Mouse (Mus musculus) spleen, adult 12 weeks (tissue): ENCODE measurements around the gene Nacad.
"Not testable (repeated sequence)": the region's sequence is repeated elsewhere in the genome, so short reads cannot be mapped to it uniquely, and the experiment has no call there.

Source experiments
- DNase-seq: peaks from one replicate; pipeline ENCODE4 v3.0.0; 2022; ENCODE audit warnings: low spot score

Nacad gene

DNA sequence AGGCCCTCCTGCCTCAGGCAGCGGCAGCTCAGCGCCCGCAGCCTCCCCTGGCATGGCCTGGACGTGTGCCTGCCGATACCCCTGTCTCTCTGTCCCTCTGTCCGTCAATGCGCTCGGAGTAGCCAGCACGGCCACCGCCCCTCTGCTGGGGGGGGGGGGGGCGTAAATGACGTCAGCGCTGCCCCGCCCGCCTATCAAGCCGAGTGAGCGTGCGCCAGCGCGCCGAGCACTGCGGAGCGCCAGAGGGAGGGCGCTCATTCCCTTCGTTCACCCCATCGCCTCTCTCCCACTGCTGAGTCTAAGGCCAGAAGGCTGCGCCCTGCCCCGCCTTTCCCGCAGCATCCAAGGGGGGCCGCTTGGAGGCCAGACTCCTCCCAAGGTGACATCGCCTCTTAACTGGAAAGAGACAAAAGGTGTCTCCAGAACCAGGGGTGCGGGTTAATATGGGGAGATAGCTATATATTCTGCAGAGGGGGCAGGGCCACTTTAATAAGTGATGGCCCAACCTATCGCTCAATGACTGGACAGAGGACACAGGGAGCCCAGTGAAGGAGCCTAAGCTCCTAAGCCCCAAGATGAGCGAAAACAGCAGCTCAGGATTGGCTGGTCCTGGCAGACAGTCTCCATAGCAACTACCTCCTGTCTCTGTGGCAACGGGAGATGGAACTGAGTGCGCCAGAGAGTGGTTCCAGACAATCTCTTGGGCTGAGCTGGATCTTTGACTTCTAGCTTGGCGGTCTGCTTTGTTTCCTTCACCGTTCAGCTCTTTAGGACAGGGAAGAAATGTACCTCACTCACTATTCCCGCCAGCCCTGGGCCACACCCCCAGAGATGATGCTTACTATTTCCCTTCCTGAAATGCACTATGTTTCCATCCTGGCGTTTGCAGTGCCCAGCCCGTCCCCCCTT lies at the start of gene Nacad:
Gene Nacad (minus strand): TSS at position 563 of the 909 bp plus-strand sequence.
- DNase-seq, result no peak

DNA sequence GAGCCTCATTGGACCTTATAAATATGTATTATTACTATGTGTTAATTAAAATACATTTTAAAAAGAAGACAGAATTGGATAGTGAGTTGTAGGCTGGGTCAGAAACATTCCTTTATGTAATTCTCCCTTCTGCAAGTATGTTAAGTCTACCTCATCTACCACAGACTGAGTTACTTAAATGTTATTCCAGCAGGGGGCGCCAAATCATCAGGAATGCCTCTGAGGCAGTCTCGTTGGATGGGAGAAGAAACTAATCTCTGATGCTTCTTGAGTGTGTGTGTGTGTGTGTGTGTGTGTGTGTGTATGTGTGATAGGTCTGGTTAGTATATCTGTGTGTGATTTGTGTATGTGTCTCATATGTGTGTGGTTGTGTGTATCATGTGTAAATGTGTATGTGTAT lies 49.0 kb upstream of the Nacad start:
- DNase-seq, result peak; percentile 45

DNA sequence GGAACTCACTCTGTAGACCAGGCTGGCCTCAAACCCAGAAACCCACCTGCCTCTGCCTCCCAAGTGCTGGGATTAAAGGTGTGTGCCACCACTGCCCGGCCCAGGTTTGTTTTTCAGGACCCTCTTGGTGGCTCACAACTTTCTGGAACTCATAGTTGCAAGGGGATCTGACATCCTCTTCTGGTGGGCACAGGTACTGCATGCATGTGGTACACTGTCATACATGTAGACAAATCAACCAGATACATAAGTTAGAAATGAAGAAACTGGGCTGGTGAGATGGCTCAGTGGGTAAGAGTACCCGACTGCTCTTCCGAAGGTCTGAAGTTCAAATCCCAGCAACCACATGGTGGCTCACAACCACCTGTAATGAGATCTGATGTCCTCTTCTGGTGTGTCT lies 47.1 kb upstream of the Nacad start:
- DNase-seq, result not testable (repeated sequence)

DNA sequence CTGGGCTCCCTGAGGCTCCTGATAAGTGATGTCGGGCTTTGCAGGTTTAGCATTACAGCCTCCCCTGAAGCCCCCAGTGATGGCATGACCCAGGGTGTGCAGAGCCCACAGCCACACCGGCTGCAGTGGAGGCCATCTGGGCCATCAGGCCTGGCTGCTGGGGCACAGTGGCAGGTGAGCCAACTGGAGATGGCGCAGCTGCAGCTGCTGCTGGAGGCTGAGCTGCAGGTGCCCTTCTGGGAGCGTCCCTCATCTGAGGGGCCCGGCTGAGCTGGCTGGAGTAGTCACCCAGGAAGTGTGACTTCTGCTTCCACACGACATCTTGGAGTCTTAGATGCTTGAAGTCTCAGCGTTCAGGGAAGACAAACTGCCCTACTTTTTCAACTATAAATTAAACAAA lies 44.7 kb upstream of the Nacad start:
- no peak for DNase-seq

DNA sequence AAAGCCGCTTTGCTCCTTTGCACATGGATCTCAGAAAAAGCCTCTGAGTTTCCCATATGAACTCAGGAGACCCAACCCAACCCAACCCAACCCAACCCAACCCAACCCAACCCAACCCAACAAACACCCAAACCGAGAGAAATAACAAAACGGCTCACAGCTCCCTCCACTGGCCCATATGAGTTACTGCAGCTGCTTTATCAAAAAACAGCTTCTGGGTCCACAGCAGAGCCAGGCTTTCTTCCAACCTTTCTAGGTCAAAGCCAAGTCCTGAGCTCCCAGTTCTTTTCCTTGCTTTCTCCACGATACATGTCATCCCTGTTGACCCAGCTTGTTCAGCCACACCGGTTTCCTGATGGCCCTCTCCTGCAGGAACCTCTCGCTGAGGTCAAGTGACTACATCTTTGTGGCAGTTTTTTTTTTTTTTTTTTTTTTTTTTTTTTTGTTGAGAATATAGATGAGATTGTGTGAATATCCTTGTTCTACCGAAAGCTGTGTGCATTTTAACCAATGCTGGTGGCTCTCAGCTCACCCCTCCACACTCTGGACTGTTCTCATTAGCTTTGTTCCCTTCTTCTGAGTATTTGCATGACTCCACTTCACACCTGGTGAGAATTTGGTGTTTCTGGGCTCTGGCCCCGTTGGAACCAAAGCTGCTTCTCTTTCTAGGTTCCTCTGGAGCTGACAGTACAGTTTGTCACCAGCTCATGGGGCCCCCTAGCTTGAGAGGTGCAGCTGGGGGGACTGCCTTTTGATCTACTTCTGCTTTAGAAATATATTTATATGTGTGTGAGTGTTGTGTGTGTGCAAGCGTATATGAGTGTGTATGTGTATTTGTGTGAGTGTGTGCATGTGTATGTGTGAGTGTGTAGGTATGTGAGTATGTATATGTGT lies 42.2 kb upstream of the Nacad start:
- no peak for DNase-seq

DNA sequence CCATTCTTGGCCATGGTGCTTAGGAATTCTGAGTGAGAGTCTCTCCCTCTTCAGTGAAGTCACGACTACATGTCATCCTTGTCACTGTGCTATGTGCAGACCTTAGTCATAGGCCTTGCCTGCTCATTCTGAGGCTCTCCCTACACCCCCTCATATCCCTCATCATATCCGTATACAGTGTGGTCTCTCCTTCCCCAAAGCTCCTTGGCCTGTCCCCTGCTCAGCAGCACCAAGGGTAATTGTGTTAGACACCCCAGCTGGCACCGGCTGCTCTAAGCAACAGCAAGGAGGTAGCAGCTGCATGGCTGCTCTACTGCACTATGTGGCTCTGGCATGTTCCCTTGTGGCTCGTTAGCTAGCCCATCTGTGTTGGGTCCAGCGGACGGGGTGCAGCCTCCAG lies 38.7 kb upstream of the Nacad start:
- no peak for DNase-seq

DNA sequence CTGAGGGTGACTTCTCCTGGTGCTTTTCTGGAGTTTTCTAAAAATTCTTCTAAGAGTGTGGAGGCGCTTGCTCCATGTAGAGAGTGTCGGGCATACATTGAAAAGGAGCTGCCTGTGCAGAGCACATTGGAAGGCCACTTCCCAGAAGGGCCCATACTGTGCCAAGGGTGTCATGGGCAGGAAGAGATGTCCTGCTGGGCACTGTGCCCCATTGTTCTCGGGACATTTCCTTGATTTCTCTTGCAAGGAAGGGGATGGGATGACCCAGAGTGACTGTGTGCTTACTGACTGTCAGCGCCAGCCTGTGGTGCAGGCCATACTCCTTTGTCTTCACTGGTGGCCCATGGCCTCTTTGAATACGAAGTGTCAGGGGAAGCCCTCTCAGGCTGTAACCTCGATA lies 33.2 kb upstream of the Nacad start:
- no peak for DNase-seq

DNA sequence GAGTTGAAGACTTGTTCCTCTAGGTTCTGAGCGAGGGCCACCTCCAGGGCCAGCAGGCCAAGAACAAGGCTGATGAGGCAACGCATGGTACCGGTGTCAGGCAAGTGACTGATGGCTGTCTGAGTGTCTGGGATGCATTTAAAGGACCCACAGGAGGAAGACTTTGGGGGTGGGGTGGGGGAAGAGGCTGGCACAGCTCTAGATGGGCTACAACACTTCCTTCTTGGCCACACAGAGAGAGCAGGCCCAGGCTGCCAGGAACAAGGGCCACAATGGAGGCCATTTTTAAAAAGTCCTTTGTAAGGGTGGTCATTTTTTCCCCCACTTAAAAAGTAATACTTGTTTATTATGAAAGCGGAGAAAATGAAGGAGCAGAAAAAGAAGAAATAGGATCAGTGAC lies 32.7 kb upstream of the Nacad start, which contains the start of gene Wap:
Gene Wap (minus strand): TSS at position 101 of the 400 bp plus-strand sequence.
- no peak for DNase-seq

DNA sequence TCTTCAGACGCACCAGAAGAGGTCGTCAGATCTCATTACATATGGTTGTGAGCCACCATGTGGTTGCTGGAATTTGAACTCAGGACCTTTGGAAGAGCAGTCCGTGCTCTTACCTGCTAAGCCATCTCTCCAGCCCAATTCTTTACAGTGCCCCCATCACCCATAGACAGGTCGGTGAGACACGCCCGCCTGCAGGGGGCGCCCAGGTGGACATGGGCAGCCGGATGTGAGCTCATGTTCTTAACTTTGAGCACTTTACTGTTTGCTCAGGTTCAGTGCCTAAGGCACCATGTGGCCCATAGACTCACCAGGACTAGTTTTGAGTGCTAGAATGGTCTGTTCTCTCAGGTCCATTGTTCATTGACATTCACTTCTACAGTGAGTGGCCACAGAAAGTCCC lies 30.3 kb upstream of the Nacad start:
- DNase-seq, result no peak

DNA sequence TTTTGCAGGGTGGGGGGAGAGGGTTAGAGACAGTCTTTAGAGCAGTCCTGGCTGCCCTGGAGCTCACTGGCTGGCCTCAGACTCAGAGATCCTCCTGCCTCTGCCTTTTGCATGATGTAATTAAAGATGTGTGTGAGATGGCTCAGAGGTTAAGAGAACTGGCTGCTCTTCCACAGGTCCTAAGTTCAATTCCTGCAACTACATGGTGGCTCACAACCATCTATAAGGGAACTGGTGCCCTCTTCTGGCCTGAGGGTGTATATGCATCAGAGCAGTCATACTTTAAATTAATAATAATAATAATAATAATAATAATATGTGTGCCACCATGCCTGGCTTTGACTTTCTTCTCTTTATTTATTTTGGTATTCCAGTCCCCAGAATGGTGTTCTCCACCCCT lies 23.8 kb upstream of the Nacad start:
- DNase-seq, result peak; percentile 25

DNA sequence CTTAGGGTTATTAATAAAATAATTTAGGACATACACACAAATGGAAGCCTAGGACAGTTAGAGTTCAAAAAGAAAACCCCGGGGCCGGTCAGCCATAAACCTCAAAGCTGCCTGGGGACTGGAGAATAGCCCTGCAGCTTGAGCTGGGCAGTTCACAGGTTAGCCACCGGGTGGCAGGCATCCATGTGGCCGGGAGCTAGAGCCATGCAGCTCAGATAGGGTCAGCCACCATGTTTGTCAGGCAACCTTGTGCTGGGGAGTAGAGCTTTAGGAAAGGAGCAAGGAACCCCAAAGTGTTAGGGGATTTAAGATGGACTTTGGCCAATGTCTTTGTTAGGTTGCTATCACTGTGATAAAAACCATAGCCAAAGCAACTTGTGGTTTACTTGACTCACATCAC lies 22.7 kb upstream of the Nacad start:
- DNase-seq, result peak; percentile 40

DNA sequence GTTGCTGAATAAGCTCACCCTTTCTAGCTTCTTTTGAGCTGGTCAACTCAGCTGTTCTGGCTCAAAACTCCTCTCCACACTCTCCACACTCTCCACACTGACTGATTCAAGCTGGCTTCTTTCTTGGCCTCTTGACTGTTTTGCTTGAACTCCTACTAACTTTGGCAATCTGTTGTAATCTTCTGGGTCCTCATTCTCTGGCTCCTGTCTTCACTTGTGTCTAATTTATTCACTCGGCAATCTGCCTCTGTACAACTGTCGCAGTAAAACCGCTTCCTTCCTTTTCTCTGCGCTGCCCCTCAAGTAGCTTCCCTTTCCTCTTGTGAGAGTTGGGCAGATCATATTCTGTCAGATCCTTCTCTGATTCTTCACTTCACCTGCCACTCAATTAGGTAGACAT lies 21.9 kb upstream of the Nacad start:
- DNase-seq, result no peak

DNA sequence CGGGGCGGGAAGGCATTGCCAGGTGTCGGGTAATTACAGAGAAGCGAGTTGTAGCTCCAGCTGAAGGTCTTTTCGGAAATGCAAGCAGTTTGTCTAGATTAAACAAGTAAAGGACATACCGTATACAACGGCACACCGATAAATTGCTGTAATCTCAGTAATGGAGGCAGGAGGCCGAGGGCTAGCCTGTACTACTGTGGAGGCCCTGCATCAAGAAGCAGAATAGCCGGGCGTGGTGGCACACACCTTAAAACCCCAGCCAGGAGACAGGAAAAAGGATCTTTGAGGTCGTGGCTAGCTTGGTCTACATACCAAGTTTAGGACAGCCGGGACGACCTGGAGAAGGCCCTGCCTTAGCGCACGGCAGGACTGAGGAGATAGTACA lies 20.5 kb upstream of the Nacad start:
- DNase-seq, result no peak

DNA sequence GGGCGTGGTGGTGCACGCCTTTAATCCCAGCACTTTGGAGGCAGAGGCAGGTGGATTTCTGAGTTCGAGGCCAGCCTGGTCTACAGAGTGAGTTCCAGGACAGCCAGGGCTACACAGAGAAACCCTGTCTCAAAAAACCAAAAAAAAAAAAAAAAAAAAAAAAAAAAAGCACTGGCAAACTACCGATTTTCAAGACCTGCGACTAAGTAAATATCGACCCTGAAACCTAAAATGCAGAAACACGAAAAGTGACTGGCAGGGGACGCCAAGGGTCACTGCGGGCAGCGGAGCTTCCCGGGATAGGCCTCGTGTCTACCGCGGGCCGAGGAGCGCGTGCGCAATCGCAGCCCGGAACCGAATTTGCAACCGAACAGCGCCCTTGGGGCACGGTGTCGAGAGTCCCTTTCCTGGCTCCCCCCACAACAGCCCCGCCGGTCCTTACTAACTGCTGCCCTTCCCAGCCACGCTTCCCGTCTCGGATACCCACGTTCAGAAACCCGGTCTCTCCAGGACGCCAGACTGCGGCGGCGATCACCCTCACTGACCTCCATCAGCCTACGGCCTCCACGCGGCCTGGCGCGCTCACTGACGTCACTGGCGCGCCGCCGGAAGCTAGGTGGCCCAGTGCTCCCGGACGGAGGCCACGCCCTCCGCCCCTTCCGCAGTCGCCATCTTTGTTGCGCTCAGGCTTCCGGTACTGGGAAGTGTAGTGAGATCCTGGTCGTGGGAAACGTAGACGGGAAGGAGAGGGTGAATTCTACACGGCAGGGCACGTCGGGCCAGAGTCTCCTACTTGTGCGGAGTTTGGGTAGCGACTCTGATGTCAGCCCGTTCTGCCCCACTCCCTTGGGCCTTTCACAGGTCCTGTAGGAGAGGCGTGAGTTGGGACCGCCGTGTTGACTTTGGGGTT lies 19.9 kb upstream of the Nacad start, which contains the start of gene Tbrg4:
Gene Tbrg4 (minus strand): TSS at position 590 of the 910 bp plus-strand sequence.
- peak; percentile 88 for DNase-seq

DNA sequence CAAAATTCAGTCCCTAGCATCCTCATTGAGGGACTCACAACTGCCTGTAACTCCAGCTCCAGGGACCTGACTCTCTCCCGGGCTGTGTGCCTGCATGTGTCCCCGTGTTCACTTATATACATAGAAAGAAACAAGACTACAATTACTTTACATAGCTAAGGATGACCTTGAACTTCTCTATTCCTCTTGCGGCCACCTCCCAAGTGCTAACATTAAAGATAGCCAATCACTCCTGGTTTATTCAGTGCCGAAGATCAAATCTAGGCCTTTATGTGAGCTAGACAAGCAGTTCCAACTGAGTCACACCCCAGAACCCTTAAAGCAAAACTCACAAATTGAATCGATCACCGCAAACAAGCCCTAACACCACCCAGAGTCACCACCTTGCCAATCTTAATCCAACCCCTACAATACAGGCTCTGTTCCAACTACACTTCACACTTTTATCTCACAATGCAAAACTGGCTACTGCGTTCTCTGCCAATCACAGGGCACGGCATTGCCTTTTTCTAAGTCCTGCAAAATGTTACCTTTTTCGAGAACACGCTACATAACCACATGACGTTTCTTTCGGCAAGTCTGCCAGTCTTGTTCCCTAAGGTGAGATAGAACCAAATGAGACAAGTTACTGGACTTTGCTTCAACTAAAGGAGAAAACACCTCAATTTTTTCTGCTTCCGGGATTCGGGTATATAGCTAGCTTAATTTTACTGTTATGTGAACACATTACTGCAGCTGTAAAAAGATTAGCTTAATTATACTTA lies 18.9 kb upstream of the Nacad start:
- DNase-seq, result no peak

DNA sequence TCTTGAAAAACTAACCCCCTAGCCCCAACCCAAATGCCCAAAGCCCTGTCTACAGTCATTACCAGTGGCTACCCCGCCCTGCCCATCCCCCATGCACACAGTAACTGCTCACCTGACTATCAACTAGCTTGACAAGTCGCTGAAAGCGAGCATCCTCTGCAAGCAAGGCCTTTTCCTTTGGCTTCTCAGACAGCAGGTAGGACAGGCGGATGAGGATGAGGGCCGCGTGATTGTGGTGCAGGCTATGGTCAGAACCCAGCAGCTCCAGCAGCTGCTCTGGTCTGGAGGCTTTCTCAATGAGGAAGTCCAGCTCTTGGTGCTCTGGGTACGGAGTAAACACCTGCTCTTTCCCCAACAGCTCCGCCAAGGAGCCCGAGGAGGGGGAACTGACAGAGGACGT lies 17.9 kb upstream of the Nacad start:
- no peak for DNase-seq

DNA sequence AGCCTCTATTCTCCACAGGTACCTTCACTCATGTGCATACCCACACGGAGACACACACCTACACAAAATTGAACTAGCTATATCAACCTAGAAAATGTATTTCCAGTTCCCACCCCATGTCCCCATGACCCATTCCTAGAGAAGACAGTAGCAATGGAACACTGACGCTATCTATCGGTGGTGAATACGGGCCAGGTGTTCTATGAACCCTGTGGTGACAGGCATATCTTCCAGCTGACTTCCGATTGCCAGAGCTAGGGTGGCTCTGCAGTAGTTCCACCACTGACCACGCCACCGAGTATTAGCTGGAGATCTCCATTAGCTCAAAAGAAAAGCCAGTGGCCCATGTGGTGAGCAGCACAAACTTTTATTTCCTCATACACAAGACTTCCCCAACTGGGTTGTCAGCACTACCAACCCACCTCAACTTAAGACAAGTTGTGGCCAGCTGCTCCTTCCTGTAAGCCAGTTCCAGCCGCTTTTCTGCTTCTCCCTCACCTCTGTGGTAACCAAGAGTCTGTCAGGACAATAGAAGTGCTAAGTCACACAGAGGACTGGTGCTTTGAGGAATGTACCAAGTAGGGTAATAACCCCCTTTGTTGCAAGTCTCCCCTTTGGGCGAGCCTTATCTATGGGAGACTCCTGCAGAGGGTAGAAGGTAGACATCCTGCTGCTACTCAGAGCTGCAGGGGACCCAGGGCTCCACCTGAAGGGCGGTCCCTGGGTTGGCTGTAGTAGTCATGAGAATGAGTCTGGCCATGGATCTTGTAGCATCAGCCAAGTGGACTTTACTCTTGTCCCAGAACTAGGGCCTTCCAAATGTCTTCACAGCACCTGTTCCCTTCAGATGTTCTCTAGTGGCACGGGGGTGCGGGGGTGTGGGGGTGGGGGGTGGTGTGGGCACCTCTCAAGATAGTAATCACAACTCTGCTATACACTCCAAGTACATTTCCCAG lies 9.7 kb upstream of the Nacad start:
- no peak for DNase-seq

DNA sequence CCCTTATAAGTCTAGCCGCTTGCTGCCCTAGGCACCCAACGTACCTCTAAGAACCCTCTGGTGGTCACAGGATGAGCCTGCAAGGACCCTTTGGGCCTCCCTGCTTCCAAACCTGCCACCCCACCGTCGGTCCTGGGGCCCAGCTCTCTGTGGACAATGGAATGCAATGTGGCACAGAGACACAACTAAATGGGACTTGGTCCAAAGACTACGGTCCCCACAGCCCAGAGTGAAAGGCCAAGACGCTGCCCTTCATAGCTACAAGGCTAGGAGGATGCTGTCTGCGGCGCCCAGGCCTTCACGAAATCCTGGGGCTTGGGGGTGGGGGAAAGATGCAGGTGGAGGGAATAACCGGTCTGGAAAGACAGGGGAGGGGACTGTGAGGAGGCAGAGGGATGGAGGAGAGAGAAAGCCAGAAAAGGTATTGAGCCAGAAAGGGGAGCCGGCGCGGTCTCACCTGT lies 802 bp downstream of the Nacad start:
- no peak for DNase-seq

DNA sequence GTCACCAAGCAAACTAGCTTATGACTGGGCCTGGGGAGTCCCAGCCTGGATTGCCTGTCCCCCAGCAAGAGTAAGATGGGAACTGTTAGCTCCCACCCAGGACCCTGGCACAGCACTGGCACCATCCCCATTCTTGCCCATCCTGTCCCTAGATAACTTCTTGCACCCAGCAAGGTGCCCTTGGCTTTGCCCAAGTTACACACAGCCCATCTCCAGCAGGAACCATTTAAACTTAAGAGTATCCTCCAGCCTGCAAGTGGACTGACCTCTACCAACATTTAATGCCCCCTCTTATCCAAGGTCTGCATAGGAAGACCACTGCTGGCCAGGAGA lies 1.3 kb downstream of the Nacad start:
- no peak for DNase-seq
